ENCODE assay signal across 11 mouse cellular contexts in the genomic region with DNA sequence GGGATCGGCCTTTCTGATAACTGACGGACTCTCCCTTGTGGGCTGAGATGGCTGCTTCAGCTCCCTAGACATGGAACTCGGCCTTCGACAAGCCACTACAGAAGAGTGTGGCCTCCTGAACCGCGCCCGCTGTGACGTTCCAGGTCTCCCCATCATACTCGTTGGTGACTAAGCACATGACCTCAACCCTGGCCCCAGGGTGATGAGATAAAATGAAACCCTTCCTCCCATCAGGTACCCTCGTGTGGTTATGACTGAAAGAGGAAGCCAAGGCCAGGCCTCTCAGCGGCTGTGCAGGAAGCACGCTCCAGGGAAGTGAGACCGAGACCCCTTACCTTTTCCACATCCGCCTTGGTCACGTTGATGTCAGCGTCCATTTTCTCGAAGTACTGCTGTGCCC. TPM values are rescaled to one million over a fixed set of nuclear protein-coding genes. Genes with fewer than 3 reads are reported as not detected.
DNase-seq lines count a peak whose midpoint lies in the region; ATAC-seq and TF ChIP-seq lines count a peak whose summit lies in the region.
"Had no signal": no experiment of that assay in that cellular context is flagged by ENCODE, and none has a peak within 500 bp of the region (broad histone marks: within the 10 kb centered on the region; RNA-seq: fewer than 3 reads in every experiment).

No protein-coding gene starts in this region.

- peak; percentile 68 for DNase-seq in layer of hippocampus, adult 9-11 months
- DNase-seq in layer of hippocampus, adult 8-10 months (ENCODE audit: low spot score in 2 of 2) = no peak
- DNase-seq in liver, postnatal 0 days = peak; percentile 56
- DNase-seq in spleen, postnatal 36 days (ENCODE audit: low spot score in 2 of 2) = peak; percentile 93 to 94
- DNase-seq in urinary bladder, adult 18-20 months (ENCODE audit: low spot score in 2 of 2) = no peak
- no peak for DNase-seq in gastrocnemius, postnatal 4 days (ENCODE audit: low spot score in 2 of 2)
- no peak for DNase-seq in left cerebral cortex, postnatal 36 days (ENCODE audit: low spot score in 2 of 2)

- H3K4me2 ChIP-seq in liver, postnatal 0 days (ENCODE audit: low read depth, low read length) = no peak overlapping the region
- H3K4me2 ChIP-seq: embryonic facial prominence, embryonic 12.5 days; hindbrain, embryonic 15.5 days; limb, embryonic 15.5 days had no signal

- intact Hi-C loops in left cerebral cortex, postnatal 36 days (cut with DNase I) = no loop called here

- peaks cover 14% of the 10 kb centered on the region for H3K4me1 ChIP-seq in liver, postnatal 0 days (ENCODE audit: insufficient read depth)

- no peak overlapping the region for H3K27ac ChIP-seq in liver, postnatal 0 days (ENCODE audit: low read depth)
- H3K27ac ChIP-seq: embryonic facial prominence, embryonic 12.5 days; hindbrain, embryonic 15.5 days; limb, embryonic 15.5 days had no signal

- 36% methylated on average over 17 of the region's 17 CpGs for WGBS in liver, postnatal 0 days (ENCODE audit: insufficient replicate concordance)

- no peak overlapping the region for H3K9ac ChIP-seq in liver, postnatal 0 days (replicated peaks)
- H3K9ac ChIP-seq: embryonic facial prominence, embryonic 12.5 days; hindbrain, embryonic 15.5 days; limb, embryonic 15.5 days had no signal

- no peak for TF ChIP-seq CTCF in liver, postnatal 0 days (IDR thresholded peaks at IDR 0.05; ENCODE audit: low read depth)

- TF ChIP-seq EP300 in liver, postnatal 0 days (IDR thresholded peaks at IDR 0.05; ENCODE audit: low read depth) = no peak

- H3K27me3 ChIP-seq in liver, postnatal 0 days (ENCODE audit: insufficient read depth, low read length) = no peaks in the 10 kb centered on the region
- H3K27me3 ChIP-seq: embryonic facial prominence, embryonic 12.5 days; hindbrain, embryonic 15.5 days; limb, embryonic 15.5 days had no signal

- ATAC-seq in activated CD4-positive, CD25-positive, alpha-beta regulatory T cell, adult 4 months = peak; percentile 84
- peak; percentile 71 for ATAC-seq in liver, postnatal 0 days

- no peak overlapping the region for H3K4me3 ChIP-seq in liver, postnatal 0 days (ENCODE audit: low read depth, low read length)
- H3K4me3 ChIP-seq: embryonic facial prominence, embryonic 12.5 days; hindbrain, embryonic 15.5 days; limb, embryonic 15.5 days had no signal

- H3K36me3 ChIP-seq in liver, postnatal 0 days (replicated peaks; ENCODE audit: insufficient read depth, low read length) = peaks cover 8% of the 10 kb centered on the region

- peaks cover 3% of the 10 kb centered on the region for H3K9me3 ChIP-seq in liver, postnatal 0 days (ENCODE audit: low read length)
- H3K9me3 ChIP-seq: embryonic facial prominence, embryonic 12.5 days; hindbrain, embryonic 15.5 days; limb, embryonic 15.5 days had no signal

RNA-seq across cellular contexts. Expression of a gene that starts 59.2 kb away (rescaled TPM):
- total RNA-seq in layer of hippocampus, adult 8-10 months (2022) = 100 to 1,000 TPM; 119 to 152 (median 139) TPM
- 100 to 1,000 TPM in 1 of 2 experiments, 10 to 100 TPM in 1; 99.6 to 101 TPM for polyA plus RNA-seq in activated CD4-positive, CD25-positive, alpha-beta regulatory T cell, adult 4 months (2017; shearing (Covaris generic))
- 4.1 and 4.5 TPM in 2 replicates for polyA plus RNA-seq in liver, postnatal 0 days (2015; fragmentation: Nextera tagmentation; extraction: Ambion mirVana)
- total RNA-seq in gastrocnemius, postnatal 4 days (2021) = 10 to 100 TPM; 33.8 to 37.3 TPM
- total RNA-seq in left cerebral cortex, postnatal 36 days (2021) = 10 to 100 TPM; 86.5 to 94.8 TPM

Comparison
In these comparisons a context has a peak if more than half of its experiments do, and no peak if none do; other contexts are left out.
1. DNase-seq: peak in layer of hippocampus, adult 9-11 months (single experiment), liver, postnatal 0 days (single experiment) and spleen, postnatal 36 days (2 of 2); none in layer of hippocampus, adult 8-10 months (0 of 2), urinary bladder, adult 18-20 months (0 of 2), gastrocnemius, postnatal 4 days (0 of 2) and left cerebral cortex, postnatal 36 days (0 of 2).